ENCODE assay signal across 8 mouse cellular contexts in genomic region chr4:140779803-140780397, GRCm38 (mm10). TPM values are rescaled to one million over a fixed set of nuclear protein-coding genes. Genes with fewer than 3 reads are reported as not detected.
A peak's percentile ranks its signal among the peaks of the same experiment; 100 is the strongest.
DNase-seq lines count a peak whose midpoint lies in the region; ATAC-seq lines count a peak whose summit lies in the region.

No protein-coding gene starts in this region.

- H3K4me3 ChIP-seq in kidney, embryonic 15.5 days (replicated peaks): no peak overlapping the region
- no peak overlapping the region for H3K4me3 ChIP-seq in liver, embryonic 11.5 days (ENCODE audit: low read depth, low read length)
- no peak overlapping the region for H3K4me3 ChIP-seq in neural tube, embryonic 15.5 days (replicated peaks)
- H3K4me3 ChIP-seq in forebrain, embryonic 13.5 days: no peak overlapping the region

- no peak overlapping the region for H3K27ac ChIP-seq in kidney, embryonic 15.5 days
- no peak overlapping the region for H3K27ac ChIP-seq in liver, embryonic 11.5 days (ENCODE audit: low read depth, low read length)
- no peak overlapping the region for H3K27ac ChIP-seq in neural tube, embryonic 15.5 days (replicated peaks)
- no peak overlapping the region for H3K27ac ChIP-seq in forebrain, embryonic 13.5 days

- WGBS in kidney, embryonic 15.5 days: 21% methylated on average over 19 of the region's 19 CpGs
- WGBS in liver, embryonic 11.5 days: 35% methylated on average over 19 of the region's 19 CpGs
- 37% methylated on average over 19 of the region's 19 CpGs for WGBS in neural tube, embryonic 15.5 days
- WGBS in forebrain, embryonic 13.5 days: 63% methylated on average over 18 of the region's 19 CpGs

- no peaks in the 10 kb centered on the region for H3K36me3 ChIP-seq in kidney, embryonic 15.5 days
- H3K36me3 ChIP-seq in liver, embryonic 11.5 days (ENCODE audit: control insufficient read depth, insufficient read depth, low read length): no peaks in the 10 kb centered on the region
- H3K36me3 ChIP-seq in neural tube, embryonic 15.5 days: no peaks in the 10 kb centered on the region
- H3K36me3 ChIP-seq in forebrain, embryonic 13.5 days (ENCODE audit: poor library complexity, severe bottlenecking): no peaks in the 10 kb centered on the region

- no peak overlapping the region for H3K4me2 ChIP-seq in kidney, embryonic 15.5 days
- no peak overlapping the region for H3K4me2 ChIP-seq in liver, embryonic 11.5 days
- H3K4me2 ChIP-seq in neural tube, embryonic 15.5 days: 0 out of 2 replicates have a peak overlapping the region, but pooled peaks have one; percentile 3
- H3K4me2 ChIP-seq in forebrain, embryonic 13.5 days: no peak overlapping the region

- peaks cover 8% of the 10 kb centered on the region for H3K4me1 ChIP-seq in kidney, embryonic 15.5 days
- no peaks in the 10 kb centered on the region for H3K4me1 ChIP-seq in liver, embryonic 11.5 days (replicated peaks; ENCODE audit: control insufficient read depth, insufficient read depth, low read length)
- H3K4me1 ChIP-seq in neural tube, embryonic 15.5 days: no peaks in the 10 kb centered on the region
- H3K4me1 ChIP-seq in forebrain, embryonic 13.5 days: no peaks in the 10 kb centered on the region

- ATAC-seq in kidney, embryonic 15.5 days (replicated peaks; ENCODE audit: low FRiP score): peak; percentile 79
- ATAC-seq in liver, embryonic 11.5 days (replicated peaks; ENCODE audit: low FRiP score): peak; percentile 36; the same call in 1 of the 2 replicates
- no peak for ATAC-seq in neural tube, embryonic 15.5 days (ENCODE audit: low FRiP score)
- ATAC-seq in forebrain, embryonic 13.5 days: no peak

- no peak overlapping the region for H3K9ac ChIP-seq in kidney, embryonic 15.5 days
- H3K9ac ChIP-seq in liver, embryonic 11.5 days (ENCODE audit: low read depth, low read length): no peak overlapping the region
- H3K9ac ChIP-seq in neural tube, embryonic 15.5 days (replicated peaks): no peak overlapping the region
- H3K9ac ChIP-seq in forebrain, embryonic 13.5 days: no peak overlapping the region

- no peaks in the 10 kb centered on the region for H3K27me3 ChIP-seq in kidney, embryonic 15.5 days
- no peaks in the 10 kb centered on the region for H3K27me3 ChIP-seq in liver, embryonic 11.5 days (replicated peaks; ENCODE audit: control insufficient read depth, insufficient read depth, low read length)
- no peaks in the 10 kb centered on the region for H3K27me3 ChIP-seq in neural tube, embryonic 15.5 days (replicated peaks)
- H3K27me3 ChIP-seq in forebrain, embryonic 13.5 days: no peaks in the 10 kb centered on the region

- no peaks in the 10 kb centered on the region; the same call in 1 of the 2 replicates for H3K9me3 ChIP-seq in kidney, embryonic 15.5 days (replicated peaks)
- H3K9me3 ChIP-seq in liver, embryonic 11.5 days (ENCODE audit: control insufficient read depth, low read length): no peaks in the 10 kb centered on the region
- no peaks in the 10 kb centered on the region for H3K9me3 ChIP-seq in neural tube, embryonic 15.5 days (replicated peaks)
- no peaks in the 10 kb centered on the region for H3K9me3 ChIP-seq in forebrain, embryonic 13.5 days (replicated peaks)

- no peak for DNase-seq in kidney, adult 18-20 months
- peak; percentile 78 for DNase-seq in adrenal gland, postnatal 10 days
- peak; percentile 45 for DNase-seq in gastrocnemius, postnatal 25 days
- no peak for DNase-seq in liver, embryonic 11.5 days (ENCODE audit: low spot score)
- no peak for DNase-seq in thymus, postnatal 0 days (ENCODE audit: low spot score)

RNA-seq across cellular contexts. Expression of gene Padi4, which starts 5.9 kb away (rescaled TPM):
- 1.1 and 1.4 TPM in 2 replicates for polyA plus RNA-seq in kidney, embryonic 15.5 days (2015; fragmentation: Nextera tagmentation; extraction: Ambion mirVana)
- total RNA-seq in adrenal gland, postnatal 10 days (2021): 1 to 10 TPM; 1.1 to 1.2 TPM
- total RNA-seq in gastrocnemius, postnatal 25 days (2021): under 1 TPM; 0.10 to 0.11 TPM
- polyA plus RNA-seq in liver, embryonic 11.5 days (2014; fragmentation: Nextera tagmentation; extraction: Ambion mirVana): 0.32 and 0.34 TPM in 2 replicates
- 0.20 and 1.6 TPM in 2 replicates for polyA plus RNA-seq in neural tube, embryonic 15.5 days (2015; fragmentation: Nextera tagmentation; extraction: Ambion mirVana)
- polyA plus RNA-seq in thymus, postnatal 0 days (2015; fragmentation: Nextera tagmentation; extraction: Ambion mirVana): 12.4 and 13.0 TPM in 2 replicates
- polyA plus RNA-seq in forebrain, embryonic 13.5 days (2015; fragmentation: Nextera tagmentation; extraction: Ambion mirVana): 0.26 and 0.30 TPM in 2 replicates

RNA-seq across cellular contexts. Expression of gene Padi3, which starts 30.5 kb away (rescaled TPM):
- 0.05 and 0.08 TPM in 2 replicates for polyA plus RNA-seq in kidney, embryonic 15.5 days (2015; fragmentation: Nextera tagmentation; extraction: Ambion mirVana)
- under 1 TPM in 1 of 2 experiments, not detected in 1; 0.24 TPM for total RNA-seq in adrenal gland, postnatal 10 days (2021)
- 1 to 10 TPM; 1.8 to 3.1 TPM for total RNA-seq in gastrocnemius, postnatal 25 days (2021)
- polyA plus RNA-seq in liver, embryonic 11.5 days (2014; fragmentation: Nextera tagmentation; extraction: Ambion mirVana): 0.56 and 0.96 TPM in 2 replicates
- 0.22 TPM in 1 of 2 replicates, not detected in the other for polyA plus RNA-seq in neural tube, embryonic 15.5 days (2015; fragmentation: Nextera tagmentation; extraction: Ambion mirVana)
- polyA plus RNA-seq in thymus, postnatal 0 days (2015; fragmentation: Nextera tagmentation; extraction: Ambion mirVana): 1.2 and 1.5 TPM in 2 replicates
- 0.05 TPM in 1 of 2 replicates, not detected in the other for polyA plus RNA-seq in forebrain, embryonic 13.5 days (2015; fragmentation: Nextera tagmentation; extraction: Ambion mirVana)

RNA-seq across cellular contexts. Expression of gene Padi6, which starts 37.5 kb away (rescaled TPM):
- polyA plus RNA-seq in kidney, embryonic 15.5 days (2015; fragmentation: Nextera tagmentation; extraction: Ambion mirVana): not detected in 2 replicates
- under 1 TPM in 1 of 2 experiments, not detected in 1; 0.55 TPM for total RNA-seq in adrenal gland, postnatal 10 days (2021)
- not detected for total RNA-seq in gastrocnemius, postnatal 25 days (2021)
- polyA plus RNA-seq in liver, embryonic 11.5 days (2014; fragmentation: Nextera tagmentation; extraction: Ambion mirVana): not detected in 2 replicates
- 0.65 TPM in 1 of 2 replicates, not detected in the other for polyA plus RNA-seq in neural tube, embryonic 15.5 days (2015; fragmentation: Nextera tagmentation; extraction: Ambion mirVana)
- polyA plus RNA-seq in thymus, postnatal 0 days (2015; fragmentation: Nextera tagmentation; extraction: Ambion mirVana): 0.46 and 0.77 TPM in 2 replicates
- not detected in 2 replicates for polyA plus RNA-seq in forebrain, embryonic 13.5 days (2015; fragmentation: Nextera tagmentation; extraction: Ambion mirVana)

Comparison
In these comparisons a context has a peak if more than half of its experiments do, and no peak if none do; other contexts are left out.
1. ATAC-seq: peak in kidney, embryonic 15.5 days (single experiment) and liver, embryonic 11.5 days (single experiment); none in neural tube, embryonic 15.5 days (single experiment) and forebrain, embryonic 13.5 days (single experiment).
2. DNase-seq: peak in adrenal gland, postnatal 10 days (single experiment) and gastrocnemius, postnatal 25 days (single experiment); none in kidney, adult 18-20 months (single experiment), liver, embryonic 11.5 days (single experiment) and thymus, postnatal 0 days (single experiment).